Mouse (Mus musculus) bone marrow macrophage, adult 2 months (primary cell): Measurements from ENCODE around the gene Cd200. TPM values are rescaled to one million over a fixed set of nuclear protein-coding genes. Genes with fewer than 3 reads are reported as not detected.

Experiments
- H3K27ac ChIP-seq: 2 replicates; pipeline ENCODE4 v1.5.1; 2012; ENCODE audit warnings: low read depth, low read length; ENCODE audit not compliant: insufficient read depth
- H3K4me1 ChIP-seq: 2 replicates; pipeline ENCODE4 v1.6.1; 2012; ENCODE audit warnings: low read length; ENCODE audit not compliant: control insufficient read depth, insufficient read depth
- H3K4me3 ChIP-seq: 2 replicates; pipeline ENCODE4 v1.5.1; 2012; ENCODE audit warnings: mild to moderate bottlenecking, low read length, moderate library complexity; ENCODE audit not compliant: insufficient read depth
- CTCF ChIP-seq: IDR thresholded peaks from 2 replicates; pipeline ENCODE4 v1.5.1; 2012; ENCODE audit warnings: low read depth, mild to moderate bottlenecking, low read length, moderate library complexity
- POLR2A ChIP-seq: IDR thresholded peaks from 2 replicates; pipeline ENCODE4 v1.6.1; 2012; ENCODE audit warnings: mild to moderate bottlenecking, low read depth, low read length, borderline replicate concordance
- polyA plus RNA-seq: library from polyadenylated mRNA; stranded (reverse); fragments of >200 nt; gene quantifications from 2 replicates; pipeline ENCODE4 v1.2.4, GENCODE M21; 2012; ENCODE audit not compliant: missing spikeins, insufficient read depth, insufficient read length

Gene Cd200
- polyA plus RNA-seq, 1 experiment, result not detected

DNA sequence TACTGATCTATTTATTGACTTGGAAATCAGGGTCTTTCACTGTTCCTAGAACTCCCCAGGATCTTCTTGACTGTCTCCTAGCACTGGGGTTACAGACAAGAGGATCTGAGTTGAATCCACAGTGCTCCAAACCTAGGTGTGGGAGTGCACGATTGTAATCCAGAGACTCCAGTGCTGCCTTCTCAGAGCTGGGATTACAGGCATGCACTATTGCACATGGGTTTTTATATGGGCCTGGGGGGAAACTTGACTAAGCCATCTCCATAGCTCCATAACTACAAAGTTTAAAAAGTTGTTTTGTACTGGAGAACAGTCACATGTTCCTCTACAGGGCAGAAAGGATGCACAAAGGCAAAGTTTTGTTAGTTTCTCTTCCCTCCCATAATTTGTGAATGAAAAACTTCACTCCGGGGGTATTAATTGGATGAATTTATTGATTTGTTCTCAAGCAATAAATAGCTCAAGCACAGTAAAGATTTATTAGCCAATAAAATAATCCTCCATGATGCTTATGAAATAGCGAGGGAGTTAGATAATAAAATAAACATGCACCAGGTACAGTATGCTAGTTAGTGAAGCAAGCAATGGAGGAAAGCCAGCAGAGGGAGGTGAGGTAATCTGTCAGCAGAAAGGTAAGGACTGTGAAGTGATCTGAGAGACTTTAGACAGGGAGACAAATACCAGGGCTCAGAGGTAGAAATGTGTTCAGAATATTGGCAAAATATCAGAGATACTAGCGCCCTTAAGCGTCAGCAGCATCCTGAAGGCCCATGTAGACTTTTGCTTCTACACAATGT is 30.5 kb downstream of the Cd200 start:
- Histone ChIP-seq H3K4me1 (no peaks in the 10 kb centered on the region), H3K4me3 (no peak overlapping the region), H3K27ac (no peak overlapping the region)
- no peak for TF ChIP-seq CTCF
- TF ChIP-seq POLR2A, result no peak

DNA sequence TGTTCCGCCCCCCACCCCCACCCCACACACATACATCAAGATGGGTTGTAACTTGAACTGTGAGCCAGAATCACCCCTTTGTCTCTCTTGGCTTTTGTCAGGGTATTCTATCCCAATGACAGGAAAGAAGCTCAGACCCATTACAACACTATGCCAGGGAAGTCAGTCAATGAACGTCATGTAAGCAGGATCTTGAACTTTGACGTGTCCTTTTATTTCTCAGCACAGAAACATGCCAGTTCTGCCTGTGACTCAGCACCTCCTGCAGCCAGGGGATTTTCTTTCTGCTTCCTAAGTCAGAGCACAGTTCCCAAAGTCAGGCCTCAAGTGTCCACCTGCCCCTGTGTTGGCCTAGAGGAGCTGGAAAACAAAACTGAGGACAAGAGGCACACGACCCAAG is 31.5 kb downstream of the Cd200 start:
- Histone ChIP-seq H3K4me1 (no peaks in the 10 kb centered on the region), H3K27ac (no peak overlapping the region), H3K4me3 (no peak overlapping the region)
- TF ChIP-seq CTCF (no peak), POLR2A (no peak)

DNA sequence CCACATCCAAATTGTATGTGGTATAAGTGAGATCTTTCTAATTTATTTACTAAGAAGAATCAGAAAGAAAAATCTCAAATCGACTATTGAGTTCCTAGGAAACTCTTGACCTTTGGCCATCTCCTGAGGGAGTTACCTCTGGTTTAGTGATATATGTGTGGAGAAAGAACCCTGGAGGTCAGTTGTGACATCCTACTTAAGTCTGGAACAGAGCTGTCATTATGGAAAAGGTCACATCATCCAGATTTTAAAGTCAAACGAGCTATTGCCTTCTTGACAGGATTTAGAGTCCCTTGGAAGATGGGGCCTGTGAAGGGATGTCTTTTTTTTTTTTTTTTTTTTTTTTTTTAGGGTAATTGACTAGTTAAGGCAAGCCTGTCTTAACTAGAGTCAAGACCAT is 32.0 kb downstream of the Cd200 start:
- Histone ChIP-seq H3K4me1 (no peaks in the 10 kb centered on the region), H3K4me3 (no peak overlapping the region), H3K27ac (no peak overlapping the region)
- no peak for TF ChIP-seq CTCF
- TF ChIP-seq POLR2A, result no peak

DNA sequence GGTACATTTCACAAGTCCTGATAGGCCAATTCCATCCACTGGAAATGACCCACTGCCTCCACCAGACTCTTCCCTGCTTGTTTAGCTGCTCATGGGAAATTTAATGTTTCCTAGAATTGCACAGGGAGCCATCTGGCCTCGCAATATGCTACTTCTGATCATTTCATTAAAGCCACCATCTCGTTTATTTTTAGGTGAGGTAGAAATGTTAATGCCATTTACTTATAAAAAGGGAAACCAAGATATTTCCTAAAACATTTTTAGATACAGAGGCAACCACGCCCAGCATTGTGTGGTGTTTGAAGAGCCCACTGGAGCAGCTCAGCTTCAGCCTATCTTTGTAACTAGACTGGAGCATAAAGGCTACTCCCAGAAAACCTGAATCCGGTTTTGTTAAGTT is 32.6 kb downstream of the Cd200 start:
- TF ChIP-seq POLR2A (no peak), CTCF (no peak)
- no peak overlapping the region for H3K4me3 ChIP-seq
- no peak overlapping the region for H3K27ac ChIP-seq
- no peaks in the 10 kb centered on the region for H3K4me1 ChIP-seq

DNA sequence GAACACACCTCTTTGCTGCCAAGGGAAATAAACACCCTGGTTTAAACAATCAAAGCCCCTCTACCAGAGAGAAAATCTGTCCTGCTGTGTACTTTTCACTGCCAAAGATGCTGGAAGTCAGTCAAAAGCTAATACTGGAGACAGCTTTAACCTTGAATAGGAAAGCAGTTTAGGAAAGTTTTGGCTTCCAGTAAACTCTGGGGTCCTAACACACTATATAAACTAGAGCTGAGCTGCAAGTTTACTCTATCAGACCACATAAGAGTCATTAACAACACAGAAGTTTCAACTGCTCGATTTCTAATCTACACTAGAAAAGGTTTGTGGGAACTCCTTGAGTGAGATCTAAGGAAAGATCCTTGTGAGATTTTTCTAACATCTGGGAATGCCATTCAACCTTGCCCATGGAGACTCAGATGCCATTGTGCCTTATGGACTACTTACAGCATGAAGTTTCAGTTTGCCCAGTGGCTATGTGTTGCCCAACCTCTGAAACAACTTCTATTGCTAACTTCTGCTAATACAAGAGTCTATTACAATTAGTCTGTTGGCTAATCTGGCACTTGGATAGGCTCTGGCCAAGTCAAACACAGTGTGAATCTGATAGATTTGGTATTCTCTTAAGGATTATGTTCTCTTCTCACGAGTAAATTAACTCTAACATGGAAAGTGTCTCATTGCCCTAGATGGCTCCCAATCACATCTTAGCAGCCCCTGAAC is 33.2 kb downstream of the Cd200 start:
- no peak for TF ChIP-seq POLR2A
- TF ChIP-seq CTCF, result no peak
- Histone ChIP-seq H3K4me3 (no peak overlapping the region), H3K27ac (no peak overlapping the region), H3K4me1 (no peaks in the 10 kb centered on the region)

DNA sequence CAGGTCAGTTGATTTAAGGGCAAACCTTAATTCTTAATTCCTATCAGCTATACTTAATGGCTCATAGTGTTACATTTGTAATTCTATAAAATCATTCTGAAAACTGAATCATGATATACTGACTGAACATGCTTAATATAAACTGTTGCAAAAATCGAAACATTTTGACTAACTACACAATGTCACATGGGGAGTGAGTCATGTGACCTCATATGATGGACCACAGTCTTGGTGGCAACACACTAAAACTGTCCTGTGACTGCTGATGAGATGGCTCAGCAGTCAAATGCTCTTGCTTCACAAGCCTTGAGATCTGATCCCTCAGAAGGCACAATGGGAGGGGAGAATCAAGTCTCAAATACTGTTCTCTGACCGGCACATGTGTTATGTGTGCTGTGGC is 34.8 kb downstream of the Cd200 start:
- H3K27ac ChIP-seq, result no peak overlapping the region
- no peak overlapping the region for H3K4me3 ChIP-seq
- TF ChIP-seq CTCF, result no peak
- no peak for TF ChIP-seq POLR2A
- no peaks in the 10 kb centered on the region for H3K4me1 ChIP-seq

DNA sequence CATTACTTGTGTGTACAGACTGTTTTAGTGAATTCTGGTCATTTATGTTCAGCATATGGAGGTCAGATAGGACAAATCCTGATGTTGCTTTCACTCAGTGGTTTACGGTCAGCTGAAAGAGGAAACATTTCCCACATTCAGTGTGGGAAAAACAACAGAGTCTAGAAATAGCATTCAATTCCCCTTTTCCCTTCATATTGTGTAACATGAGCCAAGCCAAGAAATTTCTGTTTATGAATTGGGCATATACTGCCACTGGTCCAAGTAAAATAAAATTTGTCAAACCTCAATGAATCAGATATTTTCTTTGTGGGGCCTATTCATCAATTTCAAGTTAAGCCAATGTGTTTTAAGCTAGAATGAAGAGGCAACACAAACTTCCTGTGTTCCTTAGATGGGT is 37.8 kb downstream of the Cd200 start:
- H3K27ac ChIP-seq, result no peak overlapping the region
- TF ChIP-seq CTCF (no peak), POLR2A (no peak)
- H3K4me3 ChIP-seq, result no peak overlapping the region
- H3K4me1 ChIP-seq, result no peaks in the 10 kb centered on the region

DNA sequence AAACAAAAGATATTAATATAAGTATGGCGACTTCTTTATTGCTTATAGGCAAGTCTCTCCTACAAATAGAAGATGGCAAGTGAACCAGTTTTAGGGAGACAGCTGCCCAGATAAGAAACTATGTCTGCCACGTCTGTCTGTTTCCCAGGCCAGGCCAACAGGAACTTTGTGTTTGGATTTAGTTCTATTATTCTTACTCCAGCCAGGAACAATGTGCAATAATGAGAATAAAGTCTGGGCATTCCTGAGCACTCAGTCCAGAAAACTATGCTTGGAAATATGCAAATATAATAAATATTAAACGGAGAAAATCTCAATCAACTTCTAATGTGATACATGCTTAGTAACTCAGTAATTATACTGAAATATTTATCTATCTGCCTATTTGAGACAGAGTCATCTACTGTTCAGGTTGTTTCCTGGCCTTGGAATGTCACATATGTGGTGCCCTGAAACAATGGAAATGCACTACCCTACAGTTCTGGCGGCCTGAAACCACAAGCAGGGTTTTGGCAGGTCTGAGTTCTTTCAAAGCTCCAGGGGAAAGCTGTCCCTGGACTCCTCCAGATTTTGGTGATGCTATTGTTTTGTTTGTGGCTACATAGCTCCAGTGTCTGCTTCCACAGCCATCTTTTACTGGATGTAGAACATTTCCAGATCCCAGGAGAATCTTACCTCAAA is 39.4 kb downstream of the Cd200 start:
- Histone ChIP-seq H3K27ac (no peak overlapping the region), H3K4me1 (no peaks in the 10 kb centered on the region), H3K4me3 (no peak overlapping the region)
- TF ChIP-seq CTCF (no peak), POLR2A (no peak)

DNA sequence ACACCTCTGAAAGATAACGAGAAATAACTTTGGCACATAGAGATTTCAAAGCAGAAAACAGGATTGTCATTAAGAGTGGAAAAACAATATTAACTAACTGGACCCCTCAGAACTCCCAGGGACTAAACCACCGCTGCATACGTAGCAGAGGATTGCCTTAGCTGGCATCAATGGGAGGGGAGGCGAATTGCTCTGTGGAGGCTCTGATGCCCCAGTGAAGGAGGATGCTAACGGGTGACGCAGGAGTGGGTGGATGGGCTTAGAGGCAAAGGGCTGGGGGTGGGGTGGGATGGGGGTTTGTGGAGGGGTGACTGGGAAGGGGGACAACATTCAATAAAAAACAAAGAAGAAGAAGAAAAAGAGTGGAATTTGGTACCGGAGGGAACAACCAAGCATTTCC is 42.7 kb downstream of the Cd200 start:
- no peak overlapping the region for H3K27ac ChIP-seq
- no peaks in the 10 kb centered on the region for H3K4me1 ChIP-seq
- TF ChIP-seq POLR2A, result no peak
- no peak overlapping the region for H3K4me3 ChIP-seq

DNA sequence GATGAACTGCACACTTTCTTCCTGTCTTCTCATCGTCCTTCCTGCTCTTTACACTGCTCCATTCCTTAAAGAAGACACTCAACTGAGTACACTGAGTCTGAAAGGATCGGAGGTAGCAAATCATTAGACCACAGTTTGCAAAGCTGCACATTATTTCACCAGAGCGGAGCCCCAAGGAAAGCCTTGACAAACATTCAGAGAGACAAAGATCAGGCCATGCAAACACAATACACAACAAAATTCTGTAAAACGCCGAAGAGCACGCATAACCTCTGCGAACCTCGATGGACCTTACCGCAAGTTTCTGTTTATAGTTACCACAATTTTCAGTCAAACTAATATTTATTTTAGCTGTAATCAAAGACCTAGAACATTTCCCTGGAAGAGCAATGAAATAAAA is 43.5 kb downstream of the Cd200 start:
- TF ChIP-seq CTCF, result no peak
- no peak for TF ChIP-seq POLR2A
- Histone ChIP-seq H3K4me1 (no peaks in the 10 kb centered on the region), H3K27ac (no peak overlapping the region), H3K4me3 (no peak overlapping the region)
